Mouse (Mus musculus) gastrocnemius, postnatal 36 days (tissue): ENCODE data around the gene Mapk14. TPM values are rescaled to one million over a fixed set of nuclear protein-coding genes. Genes with fewer than 3 reads are reported as not detected.
"Not testable (repeated sequence)": the region's sequence is repeated elsewhere in the genome, so short reads cannot be mapped to it uniquely, and the experiment has no call there.

Source experiments
- DNase-seq, 2 experiments: peaks; one replicate each; pipeline ENCODE4 v3.0.0; 2022
- intact Hi-C: fragments of 180-260 bp; cut with DNase I; formaldehyde crosslinking; loops from one replicate; pipeline ENCODE4 v1.15.1; 2025
- total RNA-seq, 2 experiments: library from RNA; stranded (reverse); gene quantifications; 2 replicates each; pipeline ENCODE4 v1.2.3; 2021

The Mapk14 gene
- total RNA-seq, 2 experiments from 2014 or later = 83.0 to 98.3 TPM

- DNase-seq = no peak
- intact Hi-C loops = no loop called here
These were observed 44.4 kb downstream of the Mapk14 start for GRCm38 (mm10) chr17:28735317-28736105.

GRCm38 (mm10) chr17:28736486-28736885 lies 45.4 kb downstream of the Mapk14 start:
- no peak for DNase-seq
- intact Hi-C loops = no loop called here

- no peak for DNase-seq
- intact Hi-C loops = no loop called here
These were observed 46.8 kb downstream of the Mapk14 start for GRCm38 (mm10) chr17:28737973-28738372.

- no peak for DNase-seq
- intact Hi-C loops = no loop called here
These were observed 48.1 kb downstream of the Mapk14 start for GRCm38 (mm10) chr17:28739244-28739643.

GRCm38 (mm10) chr17:28743145-28743866 lies 52.2 kb downstream of the Mapk14 start:
- intact Hi-C loops = loop anchor here (5.0 kb wide), 1 partner anchor 51 kb away; the partner anchor contains the start of genes Mapk14 and Slc26a8
- no peak for DNase-seq

GRCm38 (mm10) chr17:28743916-28744315 lies 52.8 kb downstream of the Mapk14 start:
- intact Hi-C loops = loop anchor here (5.0 kb wide), 1 partner anchor 52 kb away; the partner anchor contains the start of genes Mapk14 and Slc26a8
- DNase-seq = no peak

- intact Hi-C loops = no loop called here
- no peak for DNase-seq
These were observed 54.6 kb downstream of the Mapk14 start for GRCm38 (mm10) chr17:28745773-28746172.

GRCm38 (mm10) chr17:28748001-28748400 lies 56.9 kb downstream of the Mapk14 start:
- no peak for DNase-seq
- intact Hi-C loops = no loop called here

GRCm38 (mm10) chr17:28750580-28750979 lies 59.5 kb downstream of the Mapk14 start:
- intact Hi-C loops = no loop called here

GRCm38 (mm10) chr17:28756447-28756846 lies 65.3 kb downstream of the Mapk14 start:
- DNase-seq = no peak
- intact Hi-C loops = no loop called here

More at GRCm38 (mm10) chr17:28750580-28750979, 59.5 kb downstream of the Mapk14 start:
- no peak for DNase-seq

GRCm38 (mm10) chr17:28757470-28757869 lies 66.3 kb downstream of the Mapk14 start:
- intact Hi-C loops = no loop called here
- peak in 1 of 2 experiments; percentile 29 for DNase-seq

GRCm38 (mm10) chr17:28760736-28761312 lies 69.7 kb downstream of the Mapk14 start:
- no peak for DNase-seq
- intact Hi-C loops = loop anchor here (5.0 kb wide), 2 partner anchors 74 to 121 kb away; no protein-coding TSS in a partner anchor

- peak; percentile 75 to 78 for DNase-seq
- intact Hi-C loops = loop anchor here (1.0 to 5.0 kb wide), 4 partner anchors 39 to 165 kb away; partner anchors contain the start of gene Brpf3
These were observed 70.7 kb downstream of the Mapk14 start for GRCm38 (mm10) chr17:28761871-28762270.

GRCm38 (mm10) chr17:28766203-28766602 lies 75.1 kb downstream of the Mapk14 start:
- intact Hi-C loops = no loop called here
- no peak for DNase-seq

- intact Hi-C loops = no loop called here
These were observed 75.8 kb downstream of the Mapk14 start for GRCm38 (mm10) chr17:28766781-28767515.

GRCm38 (mm10) chr17:28769121-28769874 lies 78.2 kb downstream of the Mapk14 start, which contains the start of gene Mapk13:
Gene Mapk13 (plus strand): TSS chr17:28769297.
- intact Hi-C loops = no loop called here

More at GRCm38 (mm10) chr17:28766781-28767515, 75.8 kb downstream of the Mapk14 start:
- DNase-seq = no peak

GRCm38 (mm10) chr17:28769875-28770421 lies 78.8 kb downstream of the Mapk14 start:
- no peak for DNase-seq
- intact Hi-C loops = no loop called here

More at GRCm38 (mm10) chr17:28769121-28769874, 78.2 kb downstream of the Mapk14 start, which contains the start of gene Mapk13:
- no peak for DNase-seq

GRCm38 (mm10) chr17:28771289-28771688 lies 80.2 kb downstream of the Mapk14 start:
- no peak for DNase-seq
- intact Hi-C loops = no loop called here

- intact Hi-C loops, DNase-seq: not testable (repeated sequence)
These were observed 83.2 kb downstream of the Mapk14 start for GRCm38 (mm10) chr17:28774303-28774702.
